ENCODE assay signal across 11 mouse cellular contexts in genomic region chr12:98899676-98900075, GRCm38 (mm10). TPM values are rescaled to one million over a fixed set of nuclear protein-coding genes. Genes with fewer than 3 reads are reported as not detected.
A peak's percentile ranks its signal among the peaks of the same experiment; 100 is the strongest.
DNase-seq lines count a peak whose midpoint lies in the region; ATAC-seq and TF ChIP-seq lines count a peak whose summit lies in the region.
"Had no signal": no experiment of that assay in that cellular context is flagged by ENCODE, and none has a peak within 500 bp of the region (broad histone marks: within the 10 kb centered on the region; RNA-seq: fewer than 3 reads in every experiment).

No protein-coding gene starts in this region.

- peak overlapping the region; percentile 75 for H3K4me2 ChIP-seq in heart, embryonic 14.5 days (ENCODE audit: low read length)
- H3K4me2 ChIP-seq in stomach, embryonic 14.5 days (replicated peaks; ENCODE audit: low read depth, low read length) = no peak overlapping the region
- H3K4me2 ChIP-seq in stomach, postnatal 0 days (replicated peaks; ENCODE audit: low read depth) = no peak overlapping the region
- H3K4me2 ChIP-seq in hindbrain, postnatal 0 days (ENCODE audit: low read depth, low read length) = peak overlapping the region; percentile 74

- TF ChIP-seq POLR2A in olfactory bulb, adult 2 months (IDR thresholded peaks at IDR 0.05; ENCODE audit: insufficient read depth, low read depth, low read length) = no peak

- ATAC-seq in heart, embryonic 14.5 days (ENCODE audit: insufficient number of reproducible peaks, insufficient read depth, low FRiP score, low read depth) = no peak
- no peak for ATAC-seq in stomach, embryonic 14.5 days (ENCODE audit: insufficient number of reproducible peaks, insufficient read depth, low FRiP score, low read depth)
- ATAC-seq in stomach, postnatal 0 days (ENCODE audit: low FRiP score, low TSS enrichment) = no peak
- ATAC-seq in hindbrain, postnatal 0 days = no peak
- no peak for ATAC-seq in megakaryocyte-erythroid progenitor cell, adult 5-6 weeks (replicated peaks; ENCODE audit: low FRiP score, low TSS enrichment, poor library complexity, severe bottlenecking)

- H3K27ac ChIP-seq in heart, embryonic 14.5 days (replicated peaks in 1 of 2; ENCODE audit: control insufficient read depth in 1 of 2, insufficient read depth in 1 of 2, low read depth in 2 of 2, low read length in 2 of 2) = no peak overlapping the region
- H3K27ac ChIP-seq in stomach, embryonic 14.5 days (ENCODE audit: low read length) = no peak overlapping the region
- H3K27ac ChIP-seq in stomach, postnatal 0 days (replicated peaks) = no peak overlapping the region
- H3K27ac ChIP-seq in hindbrain, postnatal 0 days = no peak overlapping the region
- peak overlapping the region; percentile 73 for H3K27ac ChIP-seq in olfactory bulb, adult 2 months (ENCODE audit: insufficient read depth, low read depth, low read length)
- H3K27ac ChIP-seq: liver, embryonic 15.5 days had no signal

- no peaks in the 10 kb centered on the region for H3K9me3 ChIP-seq in heart, embryonic 14.5 days (ENCODE audit: control insufficient read depth, low read length)
- H3K9me3 ChIP-seq in stomach, embryonic 14.5 days (ENCODE audit: control insufficient read depth, low read depth, low read length) = no peaks in the 10 kb centered on the region
- no peaks in the 10 kb centered on the region for H3K9me3 ChIP-seq in stomach, postnatal 0 days (ENCODE audit: control insufficient read depth, low read length)
- H3K9me3 ChIP-seq in hindbrain, postnatal 0 days (ENCODE audit: low read length) = no peaks in the 10 kb centered on the region
- H3K9me3 ChIP-seq: liver, embryonic 15.5 days had no signal

- H3K4me1 ChIP-seq in heart, embryonic 14.5 days (ENCODE audit: control insufficient read depth in 2 of 2, insufficient read depth in 2 of 2, low read length in 2 of 2) = no peaks in the 10 kb centered on the region
- no peaks in the 10 kb centered on the region for H3K4me1 ChIP-seq in stomach, embryonic 14.5 days (ENCODE audit: control insufficient read depth, insufficient read depth, low read length)
- no peaks in the 10 kb centered on the region for H3K4me1 ChIP-seq in stomach, postnatal 0 days (replicated peaks; ENCODE audit: control insufficient read depth, insufficient read depth)
- peaks cover 6% of the 10 kb centered on the region; the same call in 1 of the 2 replicates for H3K4me1 ChIP-seq in hindbrain, postnatal 0 days (ENCODE audit: insufficient read depth, low read length)
- no peaks in the 10 kb centered on the region for H3K4me1 ChIP-seq in olfactory bulb, adult 2 months (ENCODE audit: control insufficient read depth, insufficient read depth, low read length)

- no peak for TF ChIP-seq CTCF in stomach, postnatal 0 days (IDR thresholded peaks at IDR 0.05; ENCODE audit: low read depth)
- TF ChIP-seq CTCF in hindbrain, postnatal 0 days (IDR thresholded peaks at IDR 0.05; ENCODE audit: low read depth) = no peak
- no peak for TF ChIP-seq CTCF in olfactory bulb, adult 2 months (IDR thresholded peaks at IDR 0.05; ENCODE audit: insufficient read depth, low read depth, low read length)

- no peaks in the 10 kb centered on the region for H3K27me3 ChIP-seq in heart, embryonic 14.5 days (ENCODE audit: control insufficient read depth, insufficient read depth, low read length)
- H3K27me3 ChIP-seq in stomach, embryonic 14.5 days (ENCODE audit: control insufficient read depth, insufficient read depth, low read length) = no peaks in the 10 kb centered on the region
- H3K27me3 ChIP-seq in stomach, postnatal 0 days (ENCODE audit: control insufficient read depth, insufficient read depth, low read length) = no peaks in the 10 kb centered on the region
- H3K27me3 ChIP-seq in hindbrain, postnatal 0 days (ENCODE audit: insufficient read depth, low read length) = no peaks in the 10 kb centered on the region

- intact Hi-C loops in heart, postnatal 25 days (cut with DNase I) = no loop called here

- TF ChIP-seq EP300 in stomach, postnatal 0 days (optimal IDR thresholded peaks at IDR 0.05) = no peak

- 77% methylated on average over 6 of the region's 6 CpGs for WGBS in heart, embryonic 14.5 days
- 76% methylated on average over 6 of the region's 6 CpGs for WGBS in stomach, embryonic 14.5 days
- 79% methylated on average over 6 of the region's 6 CpGs for WGBS in stomach, postnatal 0 days
- 39% methylated on average over 6 of the region's 6 CpGs for WGBS in hindbrain, postnatal 0 days
- 26% methylated on average over 6 of the region's 6 CpGs for whole genome bisulfite sequencing in olfactory bulb, adult 2 months

- no peak for DNase-seq in heart, postnatal 25 days (ENCODE audit: low spot score)
- DNase-seq in stomach, postnatal 0 days (ENCODE audit: low spot score) = no peak
- DNase-seq in hindbrain, postnatal 0 days (ENCODE audit: low spot score) = no peak
- DNase-seq in right cerebral cortex, postnatal 14 days = no peak
- DNase-seq: cerebellum, postnatal 36 days had no signal

- peak overlapping the region; percentile 76; the same call in 1 of the 2 replicates for H3K9ac ChIP-seq in heart, embryonic 14.5 days (ENCODE audit: low read length)
- no peak overlapping the region for H3K9ac ChIP-seq in stomach, embryonic 14.5 days (replicated peaks; ENCODE audit: low read depth, low read length)
- no peak overlapping the region for H3K9ac ChIP-seq in stomach, postnatal 0 days (ENCODE audit: low read length)
- H3K9ac ChIP-seq in hindbrain, postnatal 0 days (replicated peaks; ENCODE audit: low read length) = 0 out of 2 replicates have a peak overlapping the region, but pooled peaks have one; percentile 69
- H3K9ac ChIP-seq: liver, embryonic 15.5 days had no signal

- no peaks in the 10 kb centered on the region for H3K36me3 ChIP-seq in heart, embryonic 14.5 days (ENCODE audit: control insufficient read depth, insufficient read depth, low read length)
- H3K36me3 ChIP-seq in stomach, embryonic 14.5 days (ENCODE audit: control insufficient read depth, insufficient read depth, low read length) = no peaks in the 10 kb centered on the region
- H3K36me3 ChIP-seq in stomach, postnatal 0 days (ENCODE audit: control insufficient read depth, insufficient read depth, low read length) = no peaks in the 10 kb centered on the region
- H3K36me3 ChIP-seq in hindbrain, postnatal 0 days (ENCODE audit: insufficient read depth, low read length) = no peaks in the 10 kb centered on the region
- H3K36me3 ChIP-seq: liver, embryonic 15.5 days had no signal

- peak overlapping the region in 1 of 2 experiments; percentile 70; a peak in 2 of 4 replicates for H3K4me3 ChIP-seq in heart, embryonic 14.5 days (ENCODE audit: control insufficient read depth in 1 of 2, insufficient read depth in 1 of 2, low read depth in 1 of 2, low read length in 2 of 2)
- peak overlapping the region; percentile 67; the same call in 1 of the 2 replicates for H3K4me3 ChIP-seq in stomach, embryonic 14.5 days (ENCODE audit: low read depth, low read length)
- H3K4me3 ChIP-seq in stomach, postnatal 0 days (ENCODE audit: low read depth, low read length) = no peak overlapping the region
- peak overlapping the region; percentile 75 for H3K4me3 ChIP-seq in hindbrain, postnatal 0 days (ENCODE audit: low read length)
- no peak overlapping the region for H3K4me3 ChIP-seq in olfactory bulb, adult 2 months (ENCODE audit: insufficient read depth, low read depth, low read length)

RNA-seq across cellular contexts. Expression of gene Eml5, which starts 1.6 kb away (rescaled TPM):
- polyA plus RNA-seq in heart, embryonic 14.5 days (2014; fragmentation: Nextera tagmentation; extraction: Ambion mirVana) = 5.7 and 7.9 TPM in 2 replicates
- total RNA-seq in heart, postnatal 25 days (2021) = 1 to 10 TPM; 3.2 to 3.3 TPM
- 14.3 and 15.6 TPM in 2 replicates for polyA plus RNA-seq in stomach, embryonic 14.5 days (2014; fragmentation: Nextera tagmentation; extraction: Ambion mirVana)
- polyA plus RNA-seq in stomach, postnatal 0 days (2015; fragmentation: Nextera tagmentation; extraction: Ambion mirVana) = 1.7 and 1.9 TPM in 2 replicates
- total RNA-seq in hindbrain, postnatal 0 days (2014; rRNA removed) = 18.7 and 23.4 TPM in 2 replicates
- 12.4 and 13.2 TPM in 2 replicates for polyA plus RNA-seq in hindbrain, postnatal 0 days (2015; fragmentation: Nextera tagmentation; extraction: Ambion mirVana)
- 613 and 850 TPM in 2 replicates for polyA plus RNA-seq in olfactory bulb, adult 2 months (2012; ENCODE audit: insufficient read depth, insufficient read length, low replicate concordance, missing spikeins)
- total RNA-seq in megakaryocyte-erythroid progenitor cell, adult 5-6 weeks (2014; fragmentation: Nextera tagmentation) = 4.8 and 10.7 TPM in 2 replicates
- 3.1 and 18.0 TPM in 2 replicates for total RNA-seq in megakaryocyte-erythroid progenitor cell, adult 5-6 weeks (2017)

RNA-seq across cellular contexts. Expression of gene Ttc8, which starts 20.7 kb away (rescaled TPM):
- polyA plus RNA-seq in heart, embryonic 14.5 days (2014; fragmentation: Nextera tagmentation; extraction: Ambion mirVana) = 17.0 and 18.4 TPM in 2 replicates
- total RNA-seq in heart, postnatal 25 days (2021) = 1 to 10 TPM; 3.9 to 5.2 TPM
- polyA plus RNA-seq in stomach, embryonic 14.5 days (2014; fragmentation: Nextera tagmentation; extraction: Ambion mirVana) = 33.2 and 34.3 TPM in 2 replicates
- 9.9 and 11.7 TPM in 2 replicates for polyA plus RNA-seq in stomach, postnatal 0 days (2015; fragmentation: Nextera tagmentation; extraction: Ambion mirVana)
- 23.9 and 25.6 TPM in 2 replicates for total RNA-seq in hindbrain, postnatal 0 days (2014; rRNA removed)
- 22.0 and 25.1 TPM in 2 replicates for polyA plus RNA-seq in hindbrain, postnatal 0 days (2015; fragmentation: Nextera tagmentation; extraction: Ambion mirVana)
- polyA plus RNA-seq in olfactory bulb, adult 2 months (2012; ENCODE audit: insufficient read depth, insufficient read length, low replicate concordance, missing spikeins) = not detected in 2 replicates
- total RNA-seq in megakaryocyte-erythroid progenitor cell, adult 5-6 weeks (2014; fragmentation: Nextera tagmentation) = 7.4 and 14.5 TPM in 2 replicates
- total RNA-seq in megakaryocyte-erythroid progenitor cell, adult 5-6 weeks (2017) = 0.70 and 16.3 TPM in 2 replicates
- total RNA-seq: monocyte, adult 5-6 weeks had no signal

Comparison
In these comparisons a context has a peak if more than half of its experiments do, and no peak if none do; other contexts are left out.
1. H3K4me3 ChIP-seq: peak in stomach, embryonic 14.5 days (single experiment) and hindbrain, postnatal 0 days (single experiment); none in stomach, postnatal 0 days (single experiment) and olfactory bulb, adult 2 months (single experiment).
2. H3K4me2 ChIP-seq: peak in heart, embryonic 14.5 days (single experiment) and hindbrain, postnatal 0 days (single experiment); none in stomach, embryonic 14.5 days (single experiment) and stomach, postnatal 0 days (single experiment).
3. H3K9ac ChIP-seq: peak in heart, embryonic 14.5 days (single experiment) and hindbrain, postnatal 0 days (single experiment); none in stomach, embryonic 14.5 days (single experiment) and stomach, postnatal 0 days (single experiment).
4. RNA of gene Eml5, which starts 1.6 kb away (polyA plus RNA-seq): 613 to 850 TPM in olfactory bulb, adult 2 months; 14.3 to 15.6 TPM in stomach, embryonic 14.5 days, 12.4 to 13.2 TPM in hindbrain, postnatal 0 days, 5.7 to 7.9 TPM in heart, embryonic 14.5 days and 1.7 to 1.9 TPM in stomach, postnatal 0 days; every median in the first group is over 10 times any median in the second.
5. RNA of gene Ttc8, which starts 20.7 kb away (polyA plus RNA-seq): 33.2 to 34.3 TPM in stomach, embryonic 14.5 days, 22.0 to 25.1 TPM in hindbrain, postnatal 0 days, 17.0 to 18.4 TPM in heart, embryonic 14.5 days and 9.9 to 11.7 TPM in stomach, postnatal 0 days; not detected in olfactory bulb, adult 2 months; every median in the first group is over 10 times any median in the second.